Mouse (Mus musculus) kidney, embryonic 16.5 days (tissue): ENCODE results near the gene Casz1. TPM values are rescaled to one million over a fixed set of nuclear protein-coding genes. Genes with fewer than 3 reads are reported as not detected.

ENCODE experiments used
- ATAC-seq: fragments of 200-750 bp; cut with Nextera tagmentation; 2 replicates; pipeline ENCODE4 v1.8.0; 2017; ENCODE audit warnings: moderate TSS enrichment; ENCODE audit not compliant: low FRiP score, low TSS enrichment
- H3K27ac ChIP-seq: fragments of 300-500 bp; sonication (generic); 2 replicates; pipeline ENCODE4 v1.5.1; 2014; ENCODE audit warnings: low read length
- H3K27me3 ChIP-seq: fragments of 300-500 bp; sonication (generic); 2 replicates; pipeline ENCODE4 v1.6.1; 2014; ENCODE audit warnings: low read length, control low read depth, mixed read lengths; ENCODE audit not compliant: insufficient read depth
- H3K36me3 ChIP-seq: fragments of 300-500 bp; sonication (generic); 2 replicates; pipeline ENCODE4 v1.6.1; 2014; ENCODE audit warnings: low read length, control low read depth, mixed read lengths; ENCODE audit not compliant: insufficient read depth
- H3K4me1 ChIP-seq: fragments of 300-500 bp; sonication (generic); 2 replicates; pipeline ENCODE4 v1.6.1; 2014; ENCODE audit warnings: low read length, control low read depth, mixed read lengths; ENCODE audit not compliant: insufficient read depth
- H3K4me2 ChIP-seq: fragments of 300-500 bp; sonication (generic); replicated peaks from 2 replicates; pipeline ENCODE4 v1.6.1; 2014; ENCODE audit warnings: low read depth, low read length
- H3K4me3 ChIP-seq: fragments of 300-500 bp; sonication (generic); 2 replicates; pipeline ENCODE4 v1.5.1; 2014; ENCODE audit warnings: mild to moderate bottlenecking, low read length
- H3K9ac ChIP-seq: fragments of 300-500 bp; sonication (generic); replicated peaks from 2 replicates; pipeline ENCODE4 v1.6.1; 2014; ENCODE audit warnings: low read length
- H3K9me3 ChIP-seq: fragments of 300-500 bp; sonication (generic); 2 replicates; pipeline ENCODE4 v1.6.1; 2016; ENCODE audit warnings: low read length, control low read depth
- WGBS: fragments of 180-500 bp; shearing (Covaris S2); extraction: QIAGEN DNeasy Blood & Tissue Kit; methylation state at CpG from one replicate; pipeline ENCODE4 v1.1.7; 2014; 5-methylcytosine and 5-hydroxymethylcytosine counted together
- polyA plus RNA-seq: library from polyadenylated mRNA; unstranded; fragments of >200 nt; fragmentation: Nextera tagmentation; extraction: Ambion mirVana; gene quantifications from 2 replicates; pipeline ENCODE4 v1.2.1, GENCODE M21; 2015

Gene Casz1
- polyA plus RNA-seq, 1 experiment from 2014 or later: 5.4 TPM

GRCm38 (mm10) chr4:148810706-148811105 is 6.5 kb downstream of the Casz1 start:
- no peak for ATAC-seq
- H3K4me3 ChIP-seq: no peak overlapping the region
- 36% methylated on average over 9 of the region's 9 CpGs for WGBS
- peaks cover 33% of the 10 kb centered on the region for H3K27me3 ChIP-seq
- no peak overlapping the region for H3K27ac ChIP-seq
- no peaks in the 10 kb centered on the region for H3K9me3 ChIP-seq
- H3K4me2 ChIP-seq: no peak overlapping the region
- H3K9ac ChIP-seq: no peak overlapping the region
- H3K4me1 ChIP-seq: peaks cover 55% of the 10 kb centered on the region
- H3K36me3 ChIP-seq: no peaks in the 10 kb centered on the region

GRCm38 (mm10) chr4:148811940-148812339 is 7.7 kb downstream of the Casz1 start:
- H3K9ac ChIP-seq: no peak overlapping the region
- no peaks in the 10 kb centered on the region for H3K36me3 ChIP-seq
- peak overlapping the region; percentile 35 for H3K4me2 ChIP-seq
- H3K4me3 ChIP-seq: no peak overlapping the region
- WGBS: 21% methylated on average over 10 of the region's 10 CpGs
- H3K27ac ChIP-seq: no peak overlapping the region
- H3K27me3 ChIP-seq: peaks cover 23% of the 10 kb centered on the region
- peaks cover 53% of the 10 kb centered on the region for H3K4me1 ChIP-seq
- peak; percentile 47 for ATAC-seq
- H3K9me3 ChIP-seq: no peaks in the 10 kb centered on the region

- H3K36me3 ChIP-seq: no peaks in the 10 kb centered on the region
- peaks cover 20% of the 10 kb centered on the region; the same call in 1 of the 2 replicates for H3K27me3 ChIP-seq
- ATAC-seq: no peak
- no peak overlapping the region for H3K4me3 ChIP-seq
- H3K4me1 ChIP-seq: peaks cover 44% of the 10 kb centered on the region
- no peaks in the 10 kb centered on the region for H3K9me3 ChIP-seq
- no peak overlapping the region for H3K4me2 ChIP-seq
- no peak overlapping the region for H3K9ac ChIP-seq
- H3K27ac ChIP-seq: no peak overlapping the region
- WGBS: 89% methylated on average over 6 of the region's 6 CpGs
These were observed 9.0 kb downstream of the Casz1 start for GRCm38 (mm10) chr4:148813247-148813646.

GRCm38 (mm10) chr4:148816556-148816955 is 12.3 kb downstream of the Casz1 start:
- Histone ChIP-seq H3K4me1 (peaks cover 17% of the 10 kb centered on the region), H3K9ac (no peak overlapping the region), H3K4me2 (0 out of 2 replicates have a peak overlapping the region, but pooled peaks have one; percentile 6), H3K27me3 (0 out of 2 replicates have a peak, but pooled peaks cover 3% of the 10 kb centered on the region), H3K27ac (no peak overlapping the region), H3K36me3 (no peaks in the 10 kb centered on the region), H3K9me3 (peaks cover 7% of the 10 kb centered on the region; the same call in 1 of the 2 replicates), H3K4me3 (no peak overlapping the region)
- 17% methylated on average over 14 of the region's 14 CpGs for WGBS
- no peak for ATAC-seq

- Histone ChIP-seq H3K4me2 (no peak overlapping the region), H3K36me3 (no peaks in the 10 kb centered on the region), H3K9ac (no peak overlapping the region), H3K27me3 (0 out of 2 replicates have a peak, but pooled peaks cover 3% of the 10 kb centered on the region), H3K9me3 (peaks cover 7% of the 10 kb centered on the region; the same call in 1 of the 2 replicates), H3K4me3 (no peak overlapping the region), H3K27ac (no peak overlapping the region), H3K4me1 (peaks cover 15% of the 10 kb centered on the region)
- WGBS: 96% methylated on average over 12 of the region's 12 CpGs
- no peak for ATAC-seq
These were observed 13.9 kb downstream of the Casz1 start for GRCm38 (mm10) chr4:148818161-148818560.

- no peak overlapping the region for H3K27ac ChIP-seq
- 67% methylated on average over 13 of the region's 13 CpGs for WGBS
- H3K9me3 ChIP-seq: peaks cover 7% of the 10 kb centered on the region; the same call in 1 of the 2 replicates
- H3K9ac ChIP-seq: no peak overlapping the region
- no peaks in the 10 kb centered on the region for H3K36me3 ChIP-seq
- H3K27me3 ChIP-seq: no peaks in the 10 kb centered on the region
- no peak overlapping the region for H3K4me3 ChIP-seq
- H3K4me2 ChIP-seq: no peak overlapping the region
- peaks cover 18% of the 10 kb centered on the region for H3K4me1 ChIP-seq
- no peak for ATAC-seq
These were observed 15.9 kb downstream of the Casz1 start for GRCm38 (mm10) chr4:148820171-148820570.

- Histone ChIP-seq H3K36me3 (no peaks in the 10 kb centered on the region), H3K4me3 (no peak overlapping the region), H3K9me3 (peaks cover 7% of the 10 kb centered on the region; the same call in 1 of the 2 replicates), H3K4me2 (no peak overlapping the region), H3K27ac (no peak overlapping the region), H3K4me1 (peaks cover 21% of the 10 kb centered on the region), H3K9ac (no peak overlapping the region), H3K27me3 (no peaks in the 10 kb centered on the region)
- no peak for ATAC-seq
- WGBS: 42% methylated on average over 8 of the region's 8 CpGs
These were observed 19.1 kb downstream of the Casz1 start for GRCm38 (mm10) chr4:148823281-148823680.

GRCm38 (mm10) chr4:148830350-148830749 is 26.1 kb downstream of the Casz1 start:
- H3K9me3 ChIP-seq: no peaks in the 10 kb centered on the region
- H3K4me2 ChIP-seq: no peak overlapping the region
- 60% methylated on average over 7 of the region's 7 CpGs for WGBS

GRCm38 (mm10) chr4:148833245-148833990 is 29.2 kb downstream of the Casz1 start:
- Histone ChIP-seq H3K9ac (no peak overlapping the region), H3K27ac (no peak overlapping the region), H3K9me3 (no peaks in the 10 kb centered on the region), H3K4me3 (no peak overlapping the region), H3K4me1 (peaks cover 47% of the 10 kb centered on the region), H3K27me3 (no peaks in the 10 kb centered on the region), H3K4me2 (no peak overlapping the region; the same call in 1 of the 2 replicates), H3K36me3 (no peaks in the 10 kb centered on the region)
- no peak for ATAC-seq
- WGBS: 56% methylated on average over 21 of the region's 21 CpGs

More at GRCm38 (mm10) chr4:148830350-148830749, 26.1 kb downstream of the Casz1 start:
- Histone ChIP-seq H3K4me1 (peaks cover 37% of the 10 kb centered on the region), H3K27me3 (no peaks in the 10 kb centered on the region), H3K4me3 (no peak overlapping the region), H3K27ac (no peak overlapping the region), H3K9ac (no peak overlapping the region), H3K36me3 (no peaks in the 10 kb centered on the region)
- ATAC-seq: no peak

GRCm38 (mm10) chr4:148836391-148836790 is 32.2 kb downstream of the Casz1 start:
- 34% methylated on average over 6 of the region's 6 CpGs for WGBS
- Histone ChIP-seq H3K4me3 (no peak overlapping the region), H3K36me3 (peaks cover 3% of the 10 kb centered on the region; the same call in 1 of the 2 replicates), H3K4me1 (peaks cover 45% of the 10 kb centered on the region), H3K27ac (peak overlapping the region; percentile 53), H3K9me3 (no peaks in the 10 kb centered on the region), H3K9ac (peak overlapping the region; percentile 23; the same call in 1 of the 2 replicates), H3K4me2 (no peak overlapping the region), H3K27me3 (no peaks in the 10 kb centered on the region)
- ATAC-seq: no peak
